Mouse (Mus musculus) C2C12 (cell line): ENCODE measurements at regions not wholly inside any gene's neighbourhood (a gene's known extent, or its start where the extent isn't known, plus 50 kb on each side); places are given as distances from the start of the nearest gene placed in this dataset.

ENCODE experiments used
- H3K27me3 ChIP-seq: one replicate; pipeline ENCODE4 v1.6.1; 2011; ENCODE audit not compliant: control insufficient read depth, insufficient read depth, insufficient read length
- H3K36me3 ChIP-seq: one replicate; pipeline ENCODE4 v1.6.1; 2011; ENCODE audit not compliant: control insufficient read depth, insufficient read depth
- H3K4me3 ChIP-seq: one replicate; pipeline ENCODE4 v1.5.1; 2011; ENCODE audit warnings: mild to moderate bottlenecking, control low read depth; ENCODE audit not compliant: poor library complexity, insufficient read depth, severe bottlenecking
- H3K79me2 ChIP-seq: one replicate; pipeline ENCODE4 v1.6.1; 2011; ENCODE audit not compliant: control insufficient read depth, insufficient read depth
- H3K79me3 ChIP-seq: one replicate; pipeline ENCODE4 v1.6.1; 2011; ENCODE audit warnings: low read depth, control low read depth
- H3ac ChIP-seq: one replicate; pipeline ENCODE3; 2011; ENCODE audit warnings: low read depth; ENCODE audit not compliant: control insufficient read depth, insufficient read length
- CEBPB ChIP-seq: IDR thresholded peaks from one replicate; pipeline ENCODE4 v1.6.1; 2011; ENCODE audit warnings: low read depth, mild to moderate bottlenecking, control low read depth, moderate library complexity
- CTCF ChIP-seq: IDR thresholded peaks from one replicate; pipeline ENCODE4 v1.5.1; 2011; ENCODE audit not compliant: control insufficient read depth, insufficient read depth, insufficient read length
- FOSL1 ChIP-seq: IDR thresholded peaks from one replicate; pipeline ENCODE4 v1.8.0; 2011; ENCODE audit warnings: mild to moderate bottlenecking, low read length; ENCODE audit not compliant: poor library complexity, insufficient read depth, severe bottlenecking
- MAX ChIP-seq: IDR thresholded peaks from one replicate; pipeline ENCODE4 v1.6.1; 2011; ENCODE audit warnings: mild to moderate bottlenecking, control low read depth
- MYOD1 ChIP-seq: IDR thresholded peaks from one replicate; pipeline ENCODE4 v1.6.1; 2011; ENCODE audit warnings: low read depth; ENCODE audit not compliant: control insufficient read depth, insufficient read length
- MYOG ChIP-seq: IDR thresholded peaks from one replicate; pipeline ENCODE4 v1.6.1; 2011; ENCODE audit not compliant: control insufficient read depth, insufficient read length; ENCODE audit errors: extremely low read depth
- USF1 ChIP-seq: IDR thresholded peaks from one replicate; pipeline ENCODE4 v1.6.1; 2011; ENCODE audit warnings: low read depth, mild to moderate bottlenecking, control low read depth, moderate library complexity

DNA sequence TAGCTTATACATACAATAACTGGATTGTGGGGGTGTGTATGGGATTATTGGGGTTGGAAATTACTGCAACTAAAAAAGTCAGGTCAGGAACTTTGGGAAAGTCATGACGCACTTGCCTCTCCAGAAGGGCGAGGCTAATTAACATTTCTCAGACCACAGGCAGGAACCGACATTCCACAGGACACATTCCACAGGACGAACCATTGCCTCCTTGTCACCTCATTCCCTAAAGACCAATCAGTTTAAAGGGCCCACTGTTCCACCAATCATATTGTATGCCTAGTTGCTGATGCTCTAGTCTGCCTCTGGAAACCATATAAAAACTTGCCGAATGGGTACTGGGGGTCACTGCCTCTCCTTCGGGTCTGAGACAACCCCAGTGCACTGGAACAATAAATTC is 113.0 kb upstream of the Pcgf5 start:
- no peaks in the 10 kb centered on the region for H3K79me3 ChIP-seq
- H3ac ChIP-seq, result no peak overlapping the region
- TF ChIP-seq CTCF (no peak), MYOG (no peak)
- H3K36me3 ChIP-seq, result no peaks in the 10 kb centered on the region
- H3K27me3 ChIP-seq, result no peaks in the 10 kb centered on the region
- H3K79me2 ChIP-seq, result no peaks in the 10 kb centered on the region
- H3K4me3 ChIP-seq, result no peak overlapping the region

GRCm38 (mm10) chr19:36236576-36237345 is 111.3 kb upstream of the Pcgf5 start:
- H3ac ChIP-seq, result no peak overlapping the region

DNA sequence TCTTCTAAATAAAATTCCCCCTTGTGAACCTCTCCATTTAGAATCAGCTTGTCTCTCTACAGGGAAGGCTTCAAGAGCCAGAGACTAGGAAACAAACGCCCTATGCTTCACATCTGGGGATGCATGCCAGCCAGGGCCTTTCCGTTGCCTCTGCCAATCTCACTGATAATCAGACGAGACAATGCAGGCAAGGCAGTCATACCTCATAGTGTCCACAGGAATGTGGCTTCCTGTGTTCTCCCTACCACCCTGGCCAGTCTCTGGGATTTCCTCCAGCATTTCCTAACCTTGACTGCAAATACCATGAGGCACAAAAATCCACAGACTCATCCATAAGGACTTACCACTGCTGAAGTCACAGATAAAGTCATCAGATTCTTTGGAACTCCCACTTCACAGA is 110.4 kb upstream of the Pcgf5 start:
- no peak overlapping the region for H3K4me3 ChIP-seq
- no peaks in the 10 kb centered on the region for H3K27me3 ChIP-seq
- H3K79me2 ChIP-seq, result no peaks in the 10 kb centered on the region
- no peaks in the 10 kb centered on the region for H3K79me3 ChIP-seq
- no peak overlapping the region for H3ac ChIP-seq
- no peaks in the 10 kb centered on the region for H3K36me3 ChIP-seq
- TF ChIP-seq MAX (no peak), FOSL1 (no peak), USF1 (no peak), CEBPB (no peak), MYOG (no peak), CTCF (no peak)

More at GRCm38 (mm10) chr19:36236576-36237345, 111.3 kb upstream of the Pcgf5 start:
- Histone ChIP-seq H3K36me3 (no peaks in the 10 kb centered on the region), H3K27me3 (no peaks in the 10 kb centered on the region), H3K79me3 (no peaks in the 10 kb centered on the region), H3K4me3 (no peak overlapping the region), H3K79me2 (no peaks in the 10 kb centered on the region)
- no peak for TF ChIP-seq CEBPB
- no peak for TF ChIP-seq MAX
- TF ChIP-seq CTCF, result no peak
- no peak for TF ChIP-seq MYOG
- TF ChIP-seq FOSL1, result no peak
- TF ChIP-seq MYOD1, result no peak
- TF ChIP-seq USF1, result no peak

GRCm38 (mm10) chr19:36238536-36238935 is 109.6 kb upstream of the Pcgf5 start:
- Histone ChIP-seq H3K79me3 (no peaks in the 10 kb centered on the region), H3K79me2 (no peaks in the 10 kb centered on the region), H3K36me3 (no peaks in the 10 kb centered on the region), H3K4me3 (no peak overlapping the region), H3ac (no peak overlapping the region), H3K27me3 (no peaks in the 10 kb centered on the region)
- TF ChIP-seq CTCF (no peak), FOSL1 (no peak), MYOD1 (no peak), USF1 (no peak), CEBPB (no peak), MYOG (no peak), MAX (no peak)

GRCm38 (mm10) chr19:36242396-36242795 is 105.7 kb upstream of the Pcgf5 start:
- no peaks in the 10 kb centered on the region for H3K27me3 ChIP-seq
- no peaks in the 10 kb centered on the region for H3K79me3 ChIP-seq
- H3K4me3 ChIP-seq, result no peak overlapping the region
- H3ac ChIP-seq, result no peak overlapping the region
- TF ChIP-seq CEBPB (no peak), MYOD1 (no peak), CTCF (no peak), FOSL1 (no peak), MYOG (no peak), USF1 (no peak), MAX (no peak)
- no peaks in the 10 kb centered on the region for H3K79me2 ChIP-seq
- no peaks in the 10 kb centered on the region for H3K36me3 ChIP-seq

- Histone ChIP-seq H3K4me3 (no peak overlapping the region), H3ac (no peak overlapping the region), H3K27me3 (no peaks in the 10 kb centered on the region), H3K36me3 (no peaks in the 10 kb centered on the region), H3K79me2 (no peaks in the 10 kb centered on the region), H3K79me3 (no peaks in the 10 kb centered on the region)
- TF ChIP-seq USF1 (no peak), FOSL1 (no peak), MYOD1 (no peak), MAX (no peak), CTCF (no peak), MYOG (no peak), CEBPB (no peak)
Measured at GRCm38 (mm10) chr19:36242946-36243345, 105.2 kb upstream of the Pcgf5 start.
